Mouse (Mus musculus) cortical plate, adult 2 months (tissue): ENCODE results near the gene Cacng6.
A peak's percentile ranks its signal among the peaks of the same experiment; 100 is the strongest.

ENCODE experiments used
- CTCF ChIP-seq: fragments of 200-500 bp; IDR thresholded peaks from 2 replicates; pipeline ENCODE4 v1.5.1; 2011; ENCODE audit warnings: mild to moderate bottlenecking, control low read depth, low read length; ENCODE audit not compliant: insufficient read depth; ENCODE audit errors: extremely low read depth
- POLR2A ChIP-seq: fragments of 200-500 bp; IDR thresholded peaks from 2 replicates; pipeline ENCODE4 v1.6.1; 2011; ENCODE audit warnings: mild to moderate bottlenecking, low read length, control low read depth; ENCODE audit not compliant: insufficient read depth; ENCODE audit errors: extremely low read depth

- TF ChIP-seq CTCF (peak; percentile 16; the same call in 1 of the 2 replicates), POLR2A (no peak)
Observed at GRCm38 (mm10) chr7:3474291-3475080, 50.5 kb downstream of the Cacng6 start.
